12 mouse cellular contexts compared by ENCODE assay signal in genomic region chr9:114561671-114561971, GRCm38 (mm10). TPM values are rescaled to one million over a fixed set of nuclear protein-coding genes. Genes with fewer than 3 reads are reported as not detected.
DNase-seq lines count a peak whose midpoint lies in the region; ATAC-seq and TF ChIP-seq lines count a peak whose summit lies in the region.
"Had no signal": no experiment of that assay in that cellular context is flagged by ENCODE, and none has a peak within 500 bp of the region (broad histone marks: within the 10 kb centered on the region; RNA-seq: fewer than 3 reads in every experiment).

No protein-coding gene starts in this region.

- no peaks in the 10 kb centered on the region for H3K36me3 ChIP-seq in heart, embryonic 14.5 days (ENCODE audit: control insufficient read depth, insufficient read depth, low read length)
- no peaks in the 10 kb centered on the region for H3K36me3 ChIP-seq in hindbrain, embryonic 13.5 days
- H3K36me3 ChIP-seq in midbrain, embryonic 10.5 days = no peaks in the 10 kb centered on the region

- no peak overlapping the region for H3K27ac ChIP-seq in heart, embryonic 14.5 days (replicated peaks in 1 of 2; ENCODE audit: control insufficient read depth in 1 of 2, insufficient read depth in 1 of 2, low read depth in 2 of 2, low read length in 2 of 2)
- H3K27ac ChIP-seq in hindbrain, embryonic 13.5 days = no peak overlapping the region
- peak overlapping the region; percentile 99 for H3K27ac ChIP-seq in midbrain, embryonic 10.5 days (replicated peaks)
- H3K27ac ChIP-seq in left cerebral cortex, adult 2 months = no peak overlapping the region

- peaks cover 2 to 26% of the 10 kb centered on the region in 2 experiments; a peak in 3 of 4 replicates for H3K4me1 ChIP-seq in heart, embryonic 14.5 days (ENCODE audit: control insufficient read depth in 2 of 2, insufficient read depth in 2 of 2, low read length in 2 of 2)
- peaks cover 49% of the 10 kb centered on the region for H3K4me1 ChIP-seq in hindbrain, embryonic 13.5 days (replicated peaks)
- peaks cover 71% of the 10 kb centered on the region for H3K4me1 ChIP-seq in midbrain, embryonic 10.5 days

- peak overlapping the region; percentile 35 to 55 for H3K4me3 ChIP-seq in heart, embryonic 14.5 days (ENCODE audit: control insufficient read depth in 1 of 2, insufficient read depth in 1 of 2, low read depth in 1 of 2, low read length in 2 of 2)
- peak overlapping the region; percentile 65 for H3K4me3 ChIP-seq in hindbrain, embryonic 13.5 days
- H3K4me3 ChIP-seq in midbrain, embryonic 10.5 days = peak overlapping the region; percentile 92
- no peak overlapping the region for H3K4me3 ChIP-seq in left cerebral cortex, adult 2 months

- H3K9ac ChIP-seq in heart, embryonic 14.5 days (ENCODE audit: low read length) = no peak overlapping the region
- H3K9ac ChIP-seq in hindbrain, embryonic 13.5 days = peak overlapping the region; percentile 63; the same call in 1 of the 2 replicates

- no peaks in the 10 kb centered on the region for H3K9me3 ChIP-seq in heart, embryonic 14.5 days (ENCODE audit: control insufficient read depth, low read length)
- no peaks in the 10 kb centered on the region for H3K9me3 ChIP-seq in hindbrain, embryonic 13.5 days
- no peaks in the 10 kb centered on the region for H3K9me3 ChIP-seq in midbrain, embryonic 10.5 days (replicated peaks)

- peaks cover 68% of the 10 kb centered on the region for H3K27me3 ChIP-seq in heart, embryonic 14.5 days (ENCODE audit: control insufficient read depth, insufficient read depth, low read length)
- H3K27me3 ChIP-seq in hindbrain, embryonic 13.5 days = peaks cover 53% of the 10 kb centered on the region
- H3K27me3 ChIP-seq in midbrain, embryonic 10.5 days (ENCODE audit: low read depth, poor library complexity, severe bottlenecking) = no peaks in the 10 kb centered on the region

- WGBS in heart, embryonic 14.5 days = 4% methylated on average over 12 of the region's 12 CpGs
- under 1% methylated on average over 12 of the region's 12 CpGs for WGBS in hindbrain, embryonic 13.5 days
- WGBS in midbrain, embryonic 10.5 days = 0% methylated on average over 12 of the region's 12 CpGs

- ATAC-seq in heart, embryonic 14.5 days (ENCODE audit: insufficient number of reproducible peaks, insufficient read depth, low FRiP score, low read depth) = no peak
- ATAC-seq in hindbrain, embryonic 13.5 days (ENCODE audit: low FRiP score) = no peak

- no peak for TF ChIP-seq CTCF in left cerebral cortex, adult 2 months (IDR thresholded peaks at IDR 0.05)

- intact Hi-C loops in heart, postnatal 25 days (cut with DNase I) = no loop called here
- intact Hi-C loops in left cerebral cortex, adult 2 months (cut with DNase I) = no loop called here

- H3K4me2 ChIP-seq in heart, embryonic 14.5 days (ENCODE audit: low read length) = peak overlapping the region; percentile 96
- H3K4me2 ChIP-seq in hindbrain, embryonic 13.5 days = peak overlapping the region; percentile 82

- DNase-seq in heart, postnatal 25 days (ENCODE audit: low spot score) = no peak
- DNase-seq in ZHBTc4 (ENCODE audit: low read depth, low spot score) = peak; percentile 65
- peak; percentile 60 for DNase-seq in midbrain, embryonic 10.5 days (ENCODE audit: low spot score)
- no peak for DNase-seq in right cerebral cortex, adult 2 months (ENCODE audit: low spot score in 2 of 2)
- DNase-seq in left cerebral cortex, adult 2 months (ENCODE audit: extremely low spot score in 1 of 2, low spot score in 2 of 2) = no peak
- no peak for DNase-seq in spleen, adult 18-20 months
- DNase-seq: adrenal gland, postnatal 25 days; layer of hippocampus, postnatal 36 days; thymus, adult 18-20 months had no signal

RNA-seq across cellular contexts. Expression of gene Trim71, which starts 2.5 kb away (rescaled TPM):
- 0.05 TPM in 1 of 2 replicates, not detected in the other for polyA plus RNA-seq in heart, embryonic 14.5 days (2014; fragmentation: Nextera tagmentation; extraction: Ambion mirVana)
- not detected for total RNA-seq in heart, postnatal 25 days (2021)
- polyA plus RNA-seq in hindbrain, embryonic 13.5 days (2015; fragmentation: Nextera tagmentation; extraction: Ambion mirVana) = 0.50 and 0.53 TPM in 2 replicates
- polyA plus RNA-seq in midbrain, embryonic 10.5 days (2016; fragmentation: Nextera tagmentation; extraction: Ambion mirVana) = 4.3 and 6.8 TPM in 2 replicates
- under 1 TPM; 0.72 to 0.84 TPM for total RNA-seq in left cerebral cortex, adult 2 months (2021)
- total RNA-seq: neutrophil, adult 5-6 weeks had no signal

RNA-seq across cellular contexts. Expression of gene C130032M10Rik, which starts 46.1 kb away (rescaled TPM):
- 0.77 and 2.7 TPM in 2 replicates for polyA plus RNA-seq in heart, embryonic 14.5 days (2014; fragmentation: Nextera tagmentation; extraction: Ambion mirVana)
- total RNA-seq in heart, postnatal 25 days (2021) = not detected
- polyA plus RNA-seq in hindbrain, embryonic 13.5 days (2015; fragmentation: Nextera tagmentation; extraction: Ambion mirVana) = 0.32 and 0.35 TPM in 2 replicates
- polyA plus RNA-seq in midbrain, embryonic 10.5 days (2016; fragmentation: Nextera tagmentation; extraction: Ambion mirVana) = 0.91 and 0.98 TPM in 2 replicates
- total RNA-seq in left cerebral cortex, adult 2 months (2021) = not detected
- total RNA-seq: adrenal gland, postnatal 25 days; layer of hippocampus, postnatal 36 days; neutrophil, adult 5-6 weeks had no signal

RNA-seq across cellular contexts. Expression of gene Ccr4, which starts 56.9 kb away (rescaled TPM):
- not detected in 2 replicates for polyA plus RNA-seq in heart, embryonic 14.5 days (2014; fragmentation: Nextera tagmentation; extraction: Ambion mirVana)
- not detected for total RNA-seq in heart, postnatal 25 days (2021)
- not detected in 2 replicates for polyA plus RNA-seq in hindbrain, embryonic 13.5 days (2015; fragmentation: Nextera tagmentation; extraction: Ambion mirVana)
- not detected in 2 replicates for polyA plus RNA-seq in midbrain, embryonic 10.5 days (2016; fragmentation: Nextera tagmentation; extraction: Ambion mirVana)
- total RNA-seq in left cerebral cortex, adult 2 months (2021) = not detected
- total RNA-seq: adrenal gland, postnatal 25 days; layer of hippocampus, postnatal 36 days; neutrophil, adult 5-6 weeks had no signal

Comparison
In these comparisons a context has a peak if more than half of its experiments do, and no peak if none do; other contexts are left out.
1. DNase-seq: peak in ZHBTc4 (single experiment) and midbrain, embryonic 10.5 days (single experiment); none in heart, postnatal 25 days (single experiment), right cerebral cortex, adult 2 months (0 of 2), left cerebral cortex, adult 2 months (0 of 2) and spleen, adult 18-20 months (0 of 2).